ENCODE assay signal across 18 mouse cellular contexts in the genomic region with DNA sequence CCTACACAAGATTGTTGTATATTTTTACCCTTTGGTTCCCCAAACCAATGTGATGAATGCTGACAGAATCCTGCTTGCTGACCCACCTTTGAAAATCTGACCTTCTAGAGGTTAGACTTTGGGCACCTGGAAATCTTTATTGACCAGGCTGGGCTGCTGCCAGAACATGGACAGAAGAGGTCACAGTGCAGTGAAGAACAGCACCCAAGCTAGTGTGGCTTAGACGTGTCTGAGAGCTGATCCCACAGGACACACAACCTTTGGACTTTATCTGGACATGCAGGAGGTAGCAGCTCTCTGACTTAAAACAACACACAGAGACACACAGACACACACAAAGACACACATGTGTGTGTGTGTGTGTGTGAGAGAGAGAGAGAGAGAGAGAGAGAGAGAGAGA. TPM values are rescaled to one million over a fixed set of nuclear protein-coding genes. Genes with fewer than 3 reads are reported as not detected.
DNase-seq lines count a peak whose midpoint lies in the region; ATAC-seq and TF ChIP-seq lines count a peak whose summit lies in the region.
"Had no signal": no experiment of that assay in that cellular context is flagged by ENCODE, and none has a peak within 500 bp of the region (broad histone marks: within the 10 kb centered on the region; RNA-seq: fewer than 3 reads in every experiment).

No protein-coding gene starts in this region.

- no peak for TF ChIP-seq CTCF in liver, embryonic 14.5 days (IDR thresholded peaks at IDR 0.05; ENCODE audit: low read depth)

- H3K36me3 ChIP-seq in kidney, embryonic 15.5 days: no peaks in the 10 kb centered on the region
- no peaks in the 10 kb centered on the region for H3K36me3 ChIP-seq in liver, embryonic 11.5 days (ENCODE audit: control insufficient read depth, insufficient read depth, low read length)
- H3K36me3 ChIP-seq in liver, embryonic 14.5 days (replicated peaks; ENCODE audit: control insufficient read depth, insufficient read depth, low read depth): no peaks in the 10 kb centered on the region
- H3K36me3 ChIP-seq in myocyte (ENCODE audit: control insufficient read depth, insufficient read depth): no peaks in the 10 kb centered on the region
- H3K36me3 ChIP-seq: embryonic facial prominence, embryonic 10.5 days; forebrain, embryonic 10.5 days; forebrain, embryonic 15.5 days; heart, embryonic 12.5 days; hindbrain, embryonic 15.5 days had no signal

- intact Hi-C loops in left cerebral cortex, postnatal 10 days (cut with DNase I): loop anchor here (5.0 to 10.0 kb wide), 3 partner anchors 749 to 1424 kb away; no protein-coding TSS in a partner anchor

- H3K79me2 ChIP-seq in myocyte (ENCODE audit: control insufficient read depth, insufficient read depth): no peaks in the 10 kb centered on the region

- no peak for TF ChIP-seq POLR2A in myocyte (IDR thresholded peaks at IDR 0.05; ENCODE audit: insufficient read length, low read depth)

- peaks cover 14% of the 10 kb centered on the region; the same call in 1 of the 2 replicates for H3K27me3 ChIP-seq in kidney, embryonic 15.5 days
- H3K27me3 ChIP-seq in liver, embryonic 11.5 days (replicated peaks; ENCODE audit: control insufficient read depth, insufficient read depth, low read length): peaks cover 21% of the 10 kb centered on the region
- peaks cover 4% of the 10 kb centered on the region for H3K27me3 ChIP-seq in liver, embryonic 14.5 days (ENCODE audit: control insufficient read depth, insufficient read depth, low read length)
- no peaks in the 10 kb centered on the region for H3K27me3 ChIP-seq in myocyte (ENCODE audit: control insufficient read depth, insufficient read depth, insufficient read length)
- H3K27me3 ChIP-seq: forebrain, embryonic 15.5 days; hindbrain, embryonic 15.5 days had no signal

- peak; percentile 2 to 27 for DNase-seq in kidney, postnatal 36 days
- DNase-seq in liver, embryonic 11.5 days (ENCODE audit: low spot score): no peak
- peak; percentile 12 to 17 (median 16) for DNase-seq in liver, embryonic 14.5 days (ENCODE audit: low read depth in 3 of 3, low spot score in 3 of 3)
- DNase-seq in spleen, postnatal 36 days (ENCODE audit: low spot score in 2 of 2): no peak
- DNase-seq in left cerebral cortex, postnatal 10 days (ENCODE audit: extremely low spot score in 1 of 2, low spot score in 2 of 2): no peak
- DNase-seq: adrenal gland, adult 2 months; adrenal gland, postnatal 25 days; cerebellum, adult 18-20 months; cerebellum, adult 9-11 months; gastrocnemius, postnatal 10 days; heart, postnatal 36 days had no signal

- peaks cover 12% of the 10 kb centered on the region; the same call in 1 of the 2 replicates for H3K4me1 ChIP-seq in kidney, embryonic 15.5 days
- no peaks in the 10 kb centered on the region for H3K4me1 ChIP-seq in liver, embryonic 11.5 days (replicated peaks; ENCODE audit: control insufficient read depth, insufficient read depth, low read length)
- peaks cover 0 to 2% of the 10 kb centered on the region in 2 experiments; a peak in 1 of 4 replicates for H3K4me1 ChIP-seq in liver, embryonic 14.5 days (replicated peaks; ENCODE audit: control insufficient read depth in 2 of 2, insufficient read depth in 2 of 2, low read length in 1 of 2)

- H3ac ChIP-seq in myocyte (ENCODE audit: control insufficient read depth, insufficient read length): no peak overlapping the region

- WGBS in kidney, embryonic 15.5 days: 43% methylated on average over 1 of the region's 1 CpGs
- WGBS in liver, embryonic 11.5 days: 42% methylated on average over 1 of the region's 1 CpGs
- WGBS in liver, embryonic 14.5 days (ENCODE audit: insufficient replicate concordance): 33% methylated on average over 1 of the region's 1 CpGs

- no peak overlapping the region for H3K4me3 ChIP-seq in kidney, embryonic 15.5 days (replicated peaks)
- no peak overlapping the region for H3K4me3 ChIP-seq in liver, embryonic 11.5 days (ENCODE audit: low read depth, low read length)
- no peak overlapping the region for H3K4me3 ChIP-seq in liver, embryonic 14.5 days (ENCODE audit: insufficient read depth in 1 of 2, low read depth in 2 of 2, low read length in 2 of 2)
- H3K4me3 ChIP-seq in myocyte: no peak overlapping the region
- H3K4me3 ChIP-seq: embryonic facial prominence, embryonic 10.5 days; forebrain, embryonic 10.5 days; forebrain, embryonic 15.5 days; heart, embryonic 12.5 days; hindbrain, embryonic 15.5 days had no signal

- no peak for TF ChIP-seq EP300 in liver, embryonic 14.5 days (IDR thresholded peaks at IDR 0.05; ENCODE audit: low read depth)

- no peak for ATAC-seq in kidney, embryonic 15.5 days (replicated peaks; ENCODE audit: low FRiP score)
- ATAC-seq in liver, embryonic 11.5 days (replicated peaks; ENCODE audit: low FRiP score): peak; percentile 40; the same call in 1 of the 2 replicates
- peak; percentile 66 for ATAC-seq in liver, embryonic 14.5 days (ENCODE audit: insufficient read depth)
- ATAC-seq: forebrain, embryonic 15.5 days had no signal

- H3K9ac ChIP-seq in kidney, embryonic 15.5 days: no peak overlapping the region
- H3K9ac ChIP-seq in liver, embryonic 11.5 days (ENCODE audit: low read depth, low read length): no peak overlapping the region
- no peak overlapping the region for H3K9ac ChIP-seq in liver, embryonic 14.5 days (replicated peaks)
- H3K9ac ChIP-seq: forebrain, embryonic 15.5 days; heart, embryonic 12.5 days; hindbrain, embryonic 15.5 days had no signal

- H3K9me3 ChIP-seq in kidney, embryonic 15.5 days (replicated peaks): no peaks in the 10 kb centered on the region
- no peaks in the 10 kb centered on the region for H3K9me3 ChIP-seq in liver, embryonic 11.5 days (ENCODE audit: control insufficient read depth, low read length)
- H3K9me3 ChIP-seq in liver, embryonic 14.5 days (ENCODE audit: control insufficient read depth, low read length): no peaks in the 10 kb centered on the region
- H3K9me3 ChIP-seq: embryonic facial prominence, embryonic 10.5 days; forebrain, embryonic 10.5 days; forebrain, embryonic 15.5 days; heart, embryonic 12.5 days; hindbrain, embryonic 15.5 days had no signal

- H3K27ac ChIP-seq in kidney, embryonic 15.5 days: no peak overlapping the region
- no peak overlapping the region for H3K27ac ChIP-seq in liver, embryonic 11.5 days (ENCODE audit: low read depth, low read length)
- H3K27ac ChIP-seq in liver, embryonic 14.5 days: no peak overlapping the region
- H3K27ac ChIP-seq: embryonic facial prominence, embryonic 10.5 days; forebrain, embryonic 10.5 days; forebrain, embryonic 15.5 days; hindbrain, embryonic 15.5 days had no signal

- no peak overlapping the region for H3K4me2 ChIP-seq in kidney, embryonic 15.5 days
- no peak overlapping the region for H3K4me2 ChIP-seq in liver, embryonic 11.5 days
- no peak overlapping the region for H3K4me2 ChIP-seq in liver, embryonic 14.5 days (ENCODE audit: low read depth)
- peak overlapping the region; percentile 22 for H3K4me2 ChIP-seq in myocyte (ENCODE audit: low read depth)
- H3K4me2 ChIP-seq: forebrain, embryonic 15.5 days; heart, embryonic 12.5 days; hindbrain, embryonic 15.5 days had no signal

TF ChIP-seq in myocyte, 11 proteins besides CTCF, POLR2A, EP300 and RAD21:
- TF ChIP-seq REST (IDR thresholded peaks at IDR 0.05; ENCODE audit: insufficient read depth, insufficient read length) (no peak), TCF3 (IDR thresholded peaks at IDR 0.05; ENCODE audit: insufficient read length, low read depth) (no peak), MAX (IDR thresholded peaks at IDR 0.05; ENCODE audit: low read depth) (no peak), E2F4 (IDR thresholded peaks at IDR 0.05; ENCODE audit: insufficient read depth) (no peak), USF1 (IDR thresholded peaks at IDR 0.05; ENCODE audit: low read depth) (no peak), MYOG (IDR thresholded peaks at IDR 0.05; ENCODE audit: control insufficient read depth in 1 of 3, insufficient read depth in 1 of 3, insufficient read length in 2 of 3, low read depth in 2 of 3) (no peak), CEBPB (IDR thresholded peaks at IDR 0.05; ENCODE audit: insufficient read depth, poor library complexity, severe bottlenecking) (no peak)

RNA-seq across cellular contexts. Expression of gene Inhba, which starts 3.3 kb away (rescaled TPM):
- 1.4 and 1.8 TPM in 2 replicates for polyA plus RNA-seq in kidney, embryonic 15.5 days (2015; fragmentation: Nextera tagmentation; extraction: Ambion mirVana)
- 0.42 and 0.47 TPM in 2 replicates for polyA plus RNA-seq in liver, embryonic 11.5 days (2014; fragmentation: Nextera tagmentation; extraction: Ambion mirVana)
- 0.21 and 0.29 TPM in 2 replicates for polyA plus RNA-seq in liver, embryonic 14.5 days (2012; rRNA removed)
- polyA plus RNA-seq in liver, embryonic 14.5 days (2014; fragmentation: Nextera tagmentation; extraction: Ambion mirVana): 0.45 and 0.48 TPM in 2 replicates
- polyA plus RNA-seq in myocyte (2012; fragmentation: generic; extraction: Trizol): 7.5 TPM
- 10 to 100 TPM in 1 of 2 experiments, 1 to 10 TPM in 1; 8.9 to 10.8 TPM for total RNA-seq in left cerebral cortex, postnatal 10 days (2021)

Comparison
In these comparisons a context has a peak if more than half of its experiments do, and no peak if none do; other contexts are left out.
1. DNase-seq: peak in kidney, postnatal 36 days (2 of 2) and liver, embryonic 14.5 days (3 of 3); none in liver, embryonic 11.5 days (single experiment), spleen, postnatal 36 days (0 of 2) and left cerebral cortex, postnatal 10 days (0 of 2).